Mouse (Mus musculus) kidney, adult 9 months (tissue): Measurements from ENCODE around the gene Znhit3.
"Not testable (repeated sequence)": the region's sequence is repeated elsewhere in the genome, so short reads cannot be mapped to it uniquely, and the experiment has no call there.

Experiments used
- DNase-seq: peaks from one replicate; pipeline ENCODE4 v3.0.0; 2022

Znhit3 gene

DNA sequence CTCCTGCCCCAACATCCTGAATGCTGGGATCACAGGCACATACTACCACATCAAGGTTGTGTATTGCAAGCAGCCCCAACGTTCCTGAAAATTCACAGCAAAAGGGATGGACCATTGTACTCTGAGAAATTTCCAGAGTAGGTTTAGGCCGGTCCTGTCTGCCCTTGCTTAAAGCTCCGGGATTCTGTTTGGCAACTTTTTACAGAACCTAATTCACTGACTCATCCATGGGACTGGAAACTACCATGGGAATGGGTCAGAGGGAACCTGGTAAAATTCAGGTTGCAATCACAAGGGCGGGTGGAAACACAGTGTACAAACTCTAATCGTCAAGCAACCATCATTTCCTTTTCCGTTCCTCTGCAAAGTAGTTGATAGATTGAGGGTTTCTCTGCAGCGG is 3.8 kb upstream of the Znhit3 start:
- DNase-seq, result no peak

DNA sequence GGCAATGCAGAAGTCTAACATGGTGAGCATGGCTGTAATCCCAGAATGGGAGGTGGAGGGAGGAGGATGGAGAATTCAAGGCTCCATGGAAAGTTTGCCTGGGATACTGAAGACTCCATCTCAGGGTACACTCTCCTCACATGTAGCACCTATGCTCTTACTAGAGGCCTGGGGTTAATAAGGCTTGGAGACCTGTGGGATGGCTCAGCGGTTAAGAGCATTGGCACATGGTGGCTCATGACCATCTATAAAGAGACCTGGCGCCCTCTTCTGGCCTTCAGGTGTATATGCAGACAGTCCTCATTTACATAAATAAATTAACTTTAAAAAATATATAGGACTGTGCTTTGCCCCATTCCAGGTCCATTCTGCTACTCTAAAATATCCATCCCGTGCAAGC is 3.1 kb upstream of the Znhit3 start:
- DNase-seq, result peak; percentile 41

DNA sequence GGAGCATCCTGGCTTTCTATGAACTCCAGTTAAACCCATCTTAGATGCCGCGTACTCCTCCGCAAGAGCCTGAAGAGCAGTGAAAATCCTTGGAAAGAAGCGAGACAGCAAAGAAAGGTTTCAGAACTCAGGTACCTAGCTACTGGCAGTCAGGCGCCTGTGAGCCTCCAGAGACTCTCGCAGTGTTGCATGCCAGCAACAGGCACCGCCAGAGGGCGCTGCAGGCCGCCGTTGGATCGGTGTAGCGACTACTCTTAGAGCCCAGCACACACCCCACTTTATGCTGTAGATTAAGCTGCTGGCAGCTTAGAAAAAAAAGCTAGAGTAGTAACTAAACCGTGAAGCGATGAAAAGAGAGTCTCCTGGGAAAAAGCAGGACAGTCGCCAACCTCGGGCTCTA is 2.3 kb upstream of the Znhit3 start:
- peak; percentile 91 for DNase-seq

DNA sequence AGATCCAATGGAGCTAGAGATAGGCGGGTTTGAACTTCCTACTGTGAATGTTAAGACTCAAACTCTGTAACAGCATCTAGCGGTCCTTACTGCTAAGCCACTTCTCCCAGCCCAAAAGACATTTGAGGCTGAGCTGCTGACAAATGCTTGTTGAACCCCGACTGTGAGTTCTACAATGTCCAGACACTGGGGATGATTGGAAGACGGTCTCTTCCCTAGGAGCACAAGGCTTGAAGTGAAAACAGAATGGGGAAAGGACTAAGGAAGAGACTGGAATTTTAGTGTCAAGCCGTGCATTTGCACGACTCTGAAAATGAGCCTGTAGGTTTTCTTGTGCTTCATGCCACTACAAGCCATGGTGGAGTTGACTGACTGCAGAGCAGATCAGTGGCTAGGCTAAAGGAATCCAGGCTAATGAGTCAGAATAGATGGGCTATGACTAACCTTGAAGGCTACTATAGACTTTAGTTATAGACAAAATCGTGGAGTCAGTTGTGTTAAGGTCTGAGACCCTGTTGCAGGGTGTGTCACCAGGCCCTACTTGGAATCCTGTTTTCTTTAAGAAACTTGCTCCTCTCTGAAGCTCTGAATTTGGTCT is 636 bp upstream of the Znhit3 start:
- DNase-seq, result no peak

DNA sequence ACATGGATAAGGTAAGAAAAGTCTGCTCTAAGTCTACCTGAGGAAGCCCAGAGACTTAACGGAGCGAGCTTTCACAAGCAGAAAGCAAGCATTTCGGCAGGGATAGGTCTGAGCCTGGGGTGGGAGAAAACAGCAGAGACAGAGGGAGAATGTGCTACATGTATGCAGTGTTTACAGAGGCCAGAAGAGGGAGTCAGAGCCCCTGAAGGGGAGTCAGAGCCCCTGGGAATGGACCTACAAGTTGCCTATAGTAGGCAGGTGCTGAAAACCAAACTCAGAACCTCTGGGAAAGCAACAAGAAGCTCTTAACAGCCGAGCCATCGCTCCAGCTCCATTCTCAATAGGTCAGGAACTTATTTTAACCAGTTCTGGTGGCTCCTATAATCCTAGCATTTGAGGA is 1.5 kb downstream of the Znhit3 start:
- DNase-seq, result no peak

DNA sequence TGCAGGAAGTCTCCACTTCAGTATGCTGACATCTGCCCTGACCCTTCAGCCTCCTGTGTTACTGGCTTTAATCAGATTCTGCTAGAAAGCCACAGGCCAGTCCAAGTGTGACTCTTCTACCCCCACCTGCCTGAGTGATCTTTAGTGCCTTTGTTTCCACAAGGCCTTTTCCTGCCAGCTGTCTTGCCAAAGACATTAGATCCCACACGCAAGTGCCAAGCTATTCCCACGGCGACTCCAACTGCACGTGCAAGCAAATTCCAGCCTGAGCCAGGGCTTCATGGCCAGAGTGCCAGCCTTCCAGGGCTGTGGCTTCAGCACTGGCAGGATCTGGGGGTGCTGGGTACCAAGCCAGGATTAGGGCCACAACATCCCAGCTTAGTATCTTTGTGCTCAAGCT is 5.8 kb downstream of the Znhit3 start:
- DNase-seq, result no peak

DNA sequence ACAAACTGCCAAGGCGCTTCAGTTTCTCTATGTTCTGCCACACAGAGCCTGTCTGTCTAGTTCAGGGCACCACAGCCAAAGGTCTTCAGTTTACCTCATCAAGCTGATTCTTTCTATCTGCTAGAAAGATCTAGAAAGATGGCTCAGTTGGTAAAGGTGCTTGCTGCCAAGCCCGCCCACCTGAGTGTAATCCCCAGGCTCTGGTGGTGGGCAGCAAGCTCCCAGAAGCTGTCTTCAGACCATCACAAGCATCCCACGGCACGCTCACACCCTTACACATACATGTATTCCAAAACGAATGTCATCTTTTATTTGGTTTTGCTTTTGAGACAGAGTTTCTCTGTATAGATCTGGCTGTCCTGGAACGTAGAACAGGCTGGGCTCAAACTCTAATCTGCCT is 7.7 kb downstream of the Znhit3 start:
- no peak for DNase-seq

DNA sequence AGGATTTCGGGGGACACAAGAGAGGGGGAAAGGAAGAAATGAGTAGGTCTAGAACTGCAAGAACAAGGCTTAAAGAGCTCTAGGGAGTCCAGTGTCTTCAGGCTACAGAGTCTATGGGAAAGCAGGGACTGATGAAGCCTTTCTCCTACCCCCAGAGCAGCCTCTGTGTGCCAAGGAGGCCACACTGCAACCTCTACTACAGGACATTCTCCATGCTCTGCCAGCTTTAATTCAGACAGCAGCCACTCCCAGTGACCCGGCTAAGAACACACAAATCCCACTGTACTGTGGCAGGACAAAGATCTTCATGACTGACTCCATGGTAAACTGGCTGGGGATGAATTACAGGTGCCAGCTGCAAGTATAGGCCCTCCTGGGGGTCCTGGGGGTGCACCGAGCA is 9.1 kb downstream of the Znhit3 start:
- DNase-seq, result no peak

DNA sequence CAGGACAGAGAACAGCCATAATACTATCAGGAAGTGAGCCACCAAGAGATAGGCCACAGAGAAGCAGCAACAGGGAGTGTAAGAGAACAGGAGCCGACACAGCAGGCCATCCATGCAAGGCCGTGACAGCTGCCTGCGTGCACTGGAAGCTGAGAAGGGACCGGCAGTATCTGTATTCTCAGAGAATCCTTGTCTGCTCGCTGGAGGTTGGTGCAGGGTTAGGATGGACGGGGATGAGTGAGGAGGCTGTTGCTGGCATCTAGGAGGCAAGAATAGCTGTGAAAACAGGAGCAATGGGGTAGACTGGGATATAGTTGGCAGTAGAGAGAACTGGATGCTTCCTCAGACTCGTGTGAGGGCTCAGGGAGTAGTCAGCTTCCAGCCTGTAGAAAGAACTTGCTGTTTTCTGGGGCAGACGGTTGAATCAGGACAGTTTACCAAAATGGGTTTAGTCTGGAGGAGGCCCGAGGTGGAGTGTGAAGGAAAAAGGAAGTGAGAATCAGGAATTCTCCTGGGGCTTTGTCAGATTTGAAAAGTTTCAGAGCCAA is 11.5 kb downstream of the Znhit3 start:
- no peak for DNase-seq

DNA sequence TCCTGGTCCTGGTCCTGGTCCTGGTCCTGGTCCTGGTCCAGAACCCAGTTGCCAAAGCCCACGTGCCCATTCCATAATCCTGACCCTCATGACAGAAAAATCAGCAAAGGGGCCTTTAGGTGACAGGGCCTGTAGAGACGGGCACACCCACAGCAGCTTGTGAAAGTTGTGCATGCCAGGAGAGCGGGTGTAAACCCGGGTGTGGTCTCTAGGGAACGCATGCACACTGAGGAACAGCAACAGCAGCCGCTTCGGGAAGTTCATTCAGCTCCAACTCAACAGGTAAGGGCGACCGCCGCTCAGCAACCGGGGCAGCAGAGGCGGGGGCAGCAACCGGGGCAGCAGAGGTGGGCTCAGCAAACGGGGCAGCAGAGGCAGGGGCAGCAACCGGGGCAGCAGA is 23.1 kb downstream of the Znhit3 start:
- DNase-seq, result no peak

DNA sequence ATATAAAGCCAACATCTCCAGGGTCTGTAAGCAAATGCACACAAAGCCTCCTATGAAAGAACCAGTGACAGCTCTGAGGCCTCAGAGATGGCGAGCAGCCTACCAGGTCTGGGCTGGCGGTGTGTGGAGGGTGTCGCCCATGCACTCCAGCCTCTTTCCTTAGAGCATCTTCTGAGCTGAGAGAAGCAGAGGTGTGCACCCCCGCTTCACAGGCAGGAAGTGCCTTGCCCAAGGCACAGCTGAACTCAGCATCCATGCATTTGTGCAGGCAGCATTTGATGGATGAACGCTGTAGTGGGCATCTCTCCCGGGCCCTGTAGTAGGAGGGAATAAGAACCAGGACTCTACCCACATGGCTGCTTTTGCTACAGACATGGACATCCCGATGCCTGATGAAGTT is 24.5 kb downstream of the Znhit3 start:
- no peak for DNase-seq

DNA sequence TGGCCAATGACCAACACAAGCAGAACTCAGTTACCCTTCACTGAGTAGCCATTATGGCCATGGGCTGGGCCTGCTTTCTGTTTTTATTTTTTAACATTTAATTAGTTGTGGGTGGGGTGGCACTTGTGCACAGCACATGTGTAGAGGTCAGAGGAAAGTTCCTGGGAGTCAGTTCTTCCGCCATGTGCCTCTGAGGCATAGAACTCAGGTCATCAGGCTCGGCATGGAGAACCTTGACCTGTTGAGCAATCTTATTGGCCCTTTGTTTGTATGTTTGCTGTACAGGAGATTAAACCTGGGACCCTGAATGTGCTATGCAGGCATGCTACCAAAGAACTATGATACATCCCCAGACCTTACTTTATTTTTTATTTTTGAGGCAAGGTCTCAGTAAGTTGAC is 26.7 kb downstream of the Znhit3 start:
- no peak for DNase-seq

DNA sequence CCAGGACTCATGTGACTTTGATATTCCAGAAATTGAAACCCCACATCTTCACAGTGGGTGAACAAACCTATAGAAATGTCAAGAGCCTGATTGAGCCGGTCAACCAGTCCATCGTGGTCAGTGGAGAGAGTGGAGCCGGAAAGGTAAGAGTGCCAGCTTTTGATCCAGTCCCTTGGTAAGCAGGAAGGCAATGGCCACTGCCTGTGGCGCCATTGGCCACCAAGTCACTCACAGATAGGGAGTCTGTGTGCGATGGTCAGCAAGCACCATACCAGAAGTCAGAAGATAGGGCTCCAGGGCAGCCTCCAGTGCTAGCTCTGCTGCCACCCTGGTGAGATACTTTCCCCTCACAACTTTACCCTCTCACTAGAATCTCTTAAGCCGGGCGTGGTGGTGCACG is 28.1 kb downstream of the Znhit3 start:
- DNase-seq, result no peak

DNA sequence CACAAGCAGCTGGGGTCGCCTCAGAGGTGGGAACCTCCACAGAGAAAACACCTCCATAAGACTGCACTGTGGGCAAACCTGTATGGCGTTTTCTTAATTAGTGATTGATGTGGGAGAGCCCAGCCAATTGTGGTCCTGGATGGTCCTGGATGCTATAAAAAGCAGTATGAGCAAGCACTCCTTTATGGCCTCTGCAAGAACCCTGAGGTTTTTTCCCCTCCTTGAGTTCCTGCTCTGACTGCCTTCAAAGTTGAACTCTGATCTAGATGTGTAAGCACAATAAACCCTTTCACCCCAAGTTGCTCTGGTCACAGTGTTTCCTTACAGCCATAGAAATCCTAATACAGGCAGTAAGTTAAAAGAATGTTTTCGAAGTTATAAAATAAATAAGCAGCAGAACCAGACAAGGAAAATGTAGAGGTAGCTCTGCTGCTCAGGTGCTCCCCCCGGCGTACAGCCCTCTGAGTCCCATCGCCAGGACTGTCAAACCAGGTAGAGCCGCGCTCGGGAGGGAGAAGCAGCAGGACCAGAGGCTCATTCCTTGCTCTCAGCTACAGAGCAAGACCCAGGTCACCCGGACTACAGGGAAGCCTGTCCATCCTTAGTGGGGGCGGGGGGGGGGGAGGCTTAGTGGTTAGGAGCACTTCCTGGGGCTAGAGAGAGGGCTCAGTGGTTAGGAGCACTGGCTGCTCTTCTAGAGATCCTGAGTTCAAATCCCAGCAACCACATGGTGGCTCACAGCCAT is 29.2 kb downstream of the Znhit3 start:
- DNase-seq, result peak; percentile 54

DNA sequence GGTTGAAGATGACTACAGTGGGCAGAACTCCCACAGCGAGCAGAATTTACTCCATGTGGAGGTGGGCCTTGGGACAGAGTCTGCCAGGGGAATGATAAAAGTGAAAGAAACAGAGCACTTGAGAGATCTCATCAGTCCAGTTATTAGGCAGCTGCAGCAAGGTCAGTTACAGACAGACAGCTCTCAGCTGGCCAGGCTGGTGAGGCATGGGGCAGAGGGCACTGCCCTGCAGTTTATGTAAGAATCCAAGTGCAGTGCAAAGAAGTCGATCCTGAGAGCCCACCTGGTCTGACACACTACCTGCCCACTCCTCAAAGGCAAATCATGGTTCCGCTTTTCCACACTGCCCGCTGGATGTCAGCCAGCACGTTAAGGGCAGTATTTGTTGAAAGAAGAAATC is 29.9 kb downstream of the Znhit3 start:
- DNase-seq, result peak; percentile 70

DNA sequence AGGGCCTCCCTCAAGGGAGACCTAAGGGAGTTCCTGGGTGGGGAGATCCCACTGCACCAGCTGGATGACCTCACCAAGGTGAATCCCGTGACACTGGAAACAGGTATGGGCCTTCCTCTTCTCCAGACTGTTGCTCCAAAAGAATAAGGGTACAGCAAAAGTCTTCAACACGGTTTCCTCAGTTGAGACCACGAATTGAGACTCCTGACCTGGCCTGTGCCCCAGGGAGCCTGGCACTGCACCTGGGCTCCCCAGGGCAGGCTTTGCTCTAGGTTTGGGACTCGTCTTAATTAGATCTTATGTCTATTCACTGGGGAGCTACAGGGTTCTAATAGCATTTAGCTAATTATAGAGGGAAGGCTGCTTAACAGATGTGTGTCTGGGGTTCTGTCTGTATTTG is 30.9 kb downstream of the Znhit3 start:
- no peak for DNase-seq

DNA sequence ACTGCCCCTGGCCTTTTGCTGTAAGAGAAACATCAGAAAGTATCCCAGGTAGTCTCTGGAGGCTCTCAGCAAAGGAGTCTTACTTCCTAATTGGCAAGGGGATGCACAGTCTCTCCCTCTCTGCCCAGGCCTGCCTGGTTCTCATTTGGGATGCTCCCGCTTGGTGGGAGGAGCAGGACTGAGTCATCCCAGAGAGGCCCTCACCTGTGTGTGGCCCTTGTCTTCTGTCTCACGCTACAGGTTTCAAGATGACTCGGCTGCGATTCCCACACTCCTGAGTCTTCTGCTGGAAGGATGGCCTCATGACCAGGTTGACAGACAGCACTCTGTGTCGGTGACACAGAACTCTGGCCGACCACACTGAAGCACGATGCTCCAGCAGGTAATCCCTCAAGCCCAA is 33.8 kb downstream of the Znhit3 start:
- DNase-seq, result no peak

DNA sequence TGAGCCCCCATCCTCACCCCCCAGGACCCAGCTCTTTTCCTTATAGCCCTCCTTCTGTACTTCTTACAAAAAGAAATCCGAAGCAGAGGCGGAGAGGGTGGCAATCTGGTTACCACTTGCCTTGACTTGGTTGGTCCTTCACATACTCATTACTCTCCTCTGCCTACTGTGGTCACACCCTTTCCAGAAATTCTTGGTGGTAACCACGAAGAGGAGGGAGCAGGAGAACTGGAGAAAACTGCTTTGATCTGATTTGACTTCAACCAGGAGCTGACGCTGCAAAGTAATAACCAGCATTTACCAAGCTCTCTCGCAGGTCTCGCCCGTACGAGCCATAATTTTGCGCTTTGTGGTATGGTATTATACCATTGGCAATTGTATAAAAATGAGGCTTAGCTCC is 35.2 kb downstream of the Znhit3 start:
- no peak for DNase-seq

DNA sequence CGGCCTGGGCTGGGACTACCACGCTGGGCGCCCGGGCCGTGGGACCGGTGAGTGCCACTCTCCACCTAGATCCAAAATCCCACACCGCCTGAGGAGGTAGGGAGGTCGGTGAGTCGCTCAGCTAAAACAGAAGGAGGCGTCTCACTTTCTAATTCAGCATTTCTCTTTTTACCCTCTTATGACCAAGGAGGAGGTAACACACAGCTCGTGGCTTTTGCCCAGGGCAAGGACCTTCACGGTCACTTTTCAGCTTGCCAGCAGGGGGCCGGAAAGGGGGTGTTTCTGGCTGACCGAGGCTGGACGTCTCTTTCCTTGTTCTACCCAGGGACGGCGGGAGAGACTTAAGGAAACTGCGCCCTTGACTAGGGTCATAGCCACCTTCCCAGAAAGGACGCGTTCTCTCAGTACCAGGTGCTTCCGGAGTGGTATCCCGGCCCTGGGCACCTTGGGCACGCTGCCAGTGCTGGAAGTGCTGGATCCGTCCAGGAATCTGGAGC is 35.7 kb downstream of the Znhit3 start:
- DNase-seq, result peak; percentile 80

DNA sequence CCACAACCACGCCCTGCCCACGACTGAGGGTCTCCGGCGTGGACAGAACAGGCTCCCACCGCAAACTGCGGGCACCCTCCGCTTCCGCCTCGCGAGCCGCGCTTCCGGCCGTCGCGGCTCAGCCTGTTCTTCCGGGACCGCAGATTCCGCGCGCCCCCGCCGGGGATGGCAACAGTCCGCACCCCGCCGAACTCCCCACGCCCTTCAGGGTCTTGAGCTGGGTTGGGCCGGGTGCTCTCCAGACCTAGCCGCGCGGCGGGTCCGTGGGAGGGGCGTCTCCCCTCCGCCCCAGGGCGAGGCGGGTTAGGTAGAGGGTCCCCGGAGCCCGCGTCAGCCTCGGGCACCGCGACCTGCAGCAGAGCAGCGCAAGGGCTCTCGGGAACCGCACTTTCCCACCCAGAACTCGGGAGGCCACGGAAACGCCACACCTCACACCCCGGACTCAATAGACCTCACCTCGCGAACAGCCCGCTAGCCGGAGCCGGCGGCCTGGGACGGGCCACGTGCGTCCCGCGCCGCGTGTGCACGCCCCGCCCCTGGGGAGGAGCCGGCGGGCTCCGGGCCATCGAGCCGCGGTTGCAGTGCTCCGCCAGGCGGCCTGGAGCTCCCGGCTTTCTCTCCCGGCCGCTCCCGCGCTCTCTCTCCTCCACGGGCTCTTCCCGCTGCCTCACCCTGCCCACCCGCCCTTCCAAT is 36.2 kb downstream of the Znhit3 start, which contains the start of the genes Myo19 and Pigw:
TSS of gene Myo19 (plus strand) at position 377 of the 693 bp plus-strand sequence.
TSS of gene Pigw (minus strand) at position 514 of the 693 bp plus-strand sequence.
- peak; percentile 79 for DNase-seq

DNA sequence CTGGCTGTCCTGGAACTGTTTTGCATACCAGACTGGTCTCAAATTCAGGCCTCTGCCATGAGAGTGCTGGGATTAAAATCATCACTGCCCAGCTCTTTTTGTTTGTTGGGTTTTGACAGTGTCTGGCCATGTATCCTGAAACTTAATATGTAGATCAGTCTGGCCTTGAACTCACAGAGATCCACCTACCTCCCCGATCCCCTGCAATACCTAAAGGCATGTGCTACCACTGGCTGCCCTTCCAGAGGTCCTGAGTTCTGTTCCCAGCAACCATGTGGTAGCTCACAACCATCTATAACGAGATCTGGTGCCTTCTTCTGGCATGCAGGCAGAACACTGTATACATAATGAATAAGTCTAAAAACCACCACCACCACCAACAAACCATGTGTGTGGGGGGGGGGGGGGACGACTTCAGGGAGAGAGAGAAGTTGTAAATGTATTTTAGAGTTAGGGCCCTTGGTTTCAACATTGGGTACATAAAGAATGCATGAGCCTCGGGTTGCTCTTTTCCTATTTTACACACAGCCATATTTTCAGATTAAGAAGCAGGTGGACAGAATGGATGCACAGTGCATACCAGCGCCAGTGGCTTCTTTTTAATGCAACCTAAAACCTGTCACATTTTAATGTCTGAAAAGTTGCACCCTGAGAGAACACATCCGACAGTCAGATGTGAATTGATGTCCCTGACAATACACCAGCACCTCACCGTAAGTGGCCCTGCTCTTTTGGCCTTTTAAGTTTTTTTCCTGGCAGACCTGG is 37.0 kb downstream of the Znhit3 start:
- no peak for DNase-seq

DNA sequence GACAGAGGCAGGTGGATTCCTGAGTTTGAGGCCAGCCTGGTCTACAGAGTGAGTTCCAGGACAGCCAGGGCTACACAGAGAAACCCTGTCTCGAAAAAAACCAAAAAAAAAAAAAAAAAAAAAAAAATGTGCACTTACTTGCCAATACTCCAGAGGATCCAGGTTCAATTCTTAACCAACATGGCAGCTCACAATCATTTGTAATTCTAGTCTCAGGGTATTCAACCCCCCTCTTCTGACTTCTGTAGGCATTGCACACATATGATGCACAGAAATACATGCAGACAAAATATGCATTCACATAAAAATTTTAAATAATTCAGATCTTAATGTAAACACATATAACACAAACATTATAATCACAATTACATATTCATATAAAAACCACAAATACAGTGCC is 40.1 kb downstream of the Znhit3 start:
- not testable (repeated sequence) for DNase-seq
